Mouse (Mus musculus): ENCODE measurements at regions not wholly inside any gene's neighbourhood (a gene's known extent, or its start where the extent isn't known, plus 50 kb on each side); places are given as distances from the start of the nearest gene placed in this dataset.

DNA sequence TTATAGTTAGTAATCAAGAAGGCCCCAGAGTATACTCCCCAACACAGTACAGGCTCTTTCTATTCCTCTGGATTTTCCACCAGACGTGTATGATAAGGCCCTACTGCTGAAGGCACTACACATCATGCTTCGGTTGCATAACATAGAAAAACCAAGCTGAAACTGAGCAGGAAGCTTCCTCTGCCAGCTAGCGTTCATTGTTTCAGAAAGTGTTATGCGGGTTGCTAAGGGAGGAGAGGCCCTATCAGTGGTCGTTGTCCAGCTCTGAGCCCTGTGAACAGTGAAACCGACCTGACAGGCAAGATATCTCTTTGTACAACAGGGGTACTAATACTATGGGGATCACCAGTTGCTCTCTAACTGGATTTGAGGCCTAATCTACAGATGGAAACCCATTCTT lies 118.9 kb upstream of the Serpine2 start:
- H3K27ac ChIP-seq: no peak overlapping the region
- no peaks in the 10 kb centered on the region for H3K36me3 ChIP-seq (replicated peaks)
- H3K4me3 ChIP-seq: no peak overlapping the region
- no peak for ATAC-seq (replicated peaks)
- H3K27me3 ChIP-seq (replicated peaks): no peaks in the 10 kb centered on the region
- no peaks in the 10 kb centered on the region for H3K9me3 ChIP-seq
- whole genome bisulfite sequencing: 68% methylated on average over 6 of the region's 6 CpGs
- no peak overlapping the region for H3K9ac ChIP-seq
- no peak overlapping the region for H3K4me2 ChIP-seq
- H3K4me1 ChIP-seq: no peaks in the 10 kb centered on the region

DNA sequence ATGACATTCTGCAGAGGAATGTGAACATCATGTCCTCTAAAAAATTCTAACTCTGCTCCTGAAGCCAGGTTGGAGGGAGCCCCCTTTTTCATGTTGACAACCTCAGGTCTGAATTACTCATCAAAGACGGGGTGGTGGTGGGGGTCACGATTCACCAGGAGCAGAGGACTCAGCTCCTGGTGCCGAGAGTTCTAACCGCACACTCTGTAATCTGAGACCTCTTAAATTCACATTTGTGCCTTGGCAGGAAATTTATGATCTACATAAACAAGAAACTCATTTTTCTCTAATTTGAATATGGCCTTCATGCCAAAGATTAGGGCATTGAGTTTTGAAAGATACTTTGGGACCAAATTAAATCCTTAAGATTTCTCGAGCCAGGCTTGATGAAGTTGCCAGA lies 117.2 kb upstream of the Serpine2 start:
- no peaks in the 10 kb centered on the region for H3K36me3 ChIP-seq (replicated peaks)
- no peak overlapping the region for H3K4me3 ChIP-seq
- ATAC-seq (replicated peaks): no peak
- H3K27me3 ChIP-seq (replicated peaks): no peaks in the 10 kb centered on the region
- H3K9ac ChIP-seq: no peak overlapping the region
- no peaks in the 10 kb centered on the region for H3K9me3 ChIP-seq
- WGBS: 87% methylated on average over 5 of the region's 5 CpGs
- H3K4me2 ChIP-seq: no peak overlapping the region
- no peaks in the 10 kb centered on the region for H3K4me1 ChIP-seq
- H3K27ac ChIP-seq: no peak overlapping the region

DNA sequence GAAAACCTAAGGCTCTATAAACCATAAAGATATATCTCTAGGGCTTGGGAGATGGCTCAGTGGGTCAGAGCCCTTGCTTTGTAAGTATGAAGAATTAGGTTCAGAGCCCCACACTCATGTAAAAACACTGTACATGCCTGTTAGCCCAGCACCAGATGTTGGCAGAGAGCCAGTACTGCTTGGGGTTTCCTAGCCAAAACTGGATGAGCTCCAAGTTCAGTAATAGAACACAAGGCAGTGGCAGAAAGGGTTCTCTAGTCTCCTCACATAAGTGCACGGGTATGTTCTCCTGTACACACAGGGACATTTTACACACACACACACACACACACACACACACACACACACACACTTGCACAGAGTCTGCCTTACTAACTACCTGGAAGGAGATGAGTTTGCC lies 95.1 kb upstream of the Serpine2 start:
- 50% methylated on average over 1 of the region's 1 CpGs for WGBS
- peak; percentile 48 for ATAC-seq (replicated peaks)
- no peaks in the 10 kb centered on the region for H3K9me3 ChIP-seq
- H3K4me3 ChIP-seq: no peak overlapping the region
- no peak overlapping the region for H3K4me2 ChIP-seq
- H3K27me3 ChIP-seq (replicated peaks): no peaks in the 10 kb centered on the region
- H3K4me1 ChIP-seq: no peaks in the 10 kb centered on the region
- no peak overlapping the region for H3K9ac ChIP-seq
- H3K36me3 ChIP-seq (replicated peaks): no peaks in the 10 kb centered on the region
- no peak overlapping the region for H3K27ac ChIP-seq

DNA sequence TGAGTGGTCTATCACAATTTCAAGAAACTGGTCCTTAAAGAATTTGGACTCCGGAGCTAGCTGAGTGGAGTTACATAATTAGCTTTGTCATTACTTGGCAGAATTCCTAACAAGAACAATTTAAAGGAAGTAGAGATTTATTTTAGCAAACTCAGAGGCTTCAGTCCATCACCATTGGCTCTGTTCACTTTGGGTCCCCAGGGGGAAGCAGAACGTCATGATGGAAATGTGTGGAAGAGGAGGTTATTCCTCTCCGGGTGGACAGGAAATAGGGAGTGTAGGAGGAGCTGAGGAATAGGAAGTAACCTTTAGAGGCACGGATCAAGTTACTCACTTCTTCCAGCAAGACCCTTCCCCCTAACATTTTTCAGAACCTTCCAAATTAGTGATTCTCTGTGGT lies 83.3 kb upstream of the Serpine2 start:
- 85% methylated on average over 4 of the region's 4 CpGs for WGBS
- H3K27me3 ChIP-seq (replicated peaks): no peaks in the 10 kb centered on the region

DNA sequence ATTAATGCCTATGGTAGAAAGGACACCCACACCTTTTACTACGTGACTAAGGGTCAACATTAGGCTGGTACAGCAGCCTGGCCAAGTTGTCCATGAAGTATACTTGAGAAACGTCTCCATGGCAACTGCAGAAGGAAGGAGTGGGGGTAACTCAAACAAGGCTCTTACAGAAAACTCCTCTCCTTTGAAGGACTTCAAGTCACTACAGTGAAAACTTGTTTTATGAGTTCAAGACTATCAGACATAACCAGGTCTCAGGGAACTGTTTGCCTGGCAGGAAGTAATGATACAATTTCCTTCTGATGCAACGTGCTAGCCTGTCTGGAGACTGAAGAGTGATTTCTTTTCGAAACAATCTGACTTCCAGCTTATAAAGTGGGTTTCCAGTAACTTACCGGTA lies 71.5 kb upstream of the Serpine2 start:
- H3K9me3 ChIP-seq: no peaks in the 10 kb centered on the region
- 78% methylated on average over 5 of the region's 5 CpGs for WGBS
- ATAC-seq (replicated peaks): no peak
- no peaks in the 10 kb centered on the region for H3K4me1 ChIP-seq
- no peaks in the 10 kb centered on the region for H3K36me3 ChIP-seq (replicated peaks)
- H3K27me3 ChIP-seq (replicated peaks): no peaks in the 10 kb centered on the region
- H3K9ac ChIP-seq: no peak overlapping the region
- H3K27ac ChIP-seq: no peak overlapping the region
- no peak overlapping the region for H3K4me2 ChIP-seq
- H3K4me3 ChIP-seq: no peak overlapping the region

More for the DNA sequence above, 83.3 kb upstream of the Serpine2 start:
- H3K9me3 ChIP-seq: no peaks in the 10 kb centered on the region
- H3K27ac ChIP-seq: no peak overlapping the region
- no peaks in the 10 kb centered on the region for H3K4me1 ChIP-seq
- H3K4me3 ChIP-seq: no peak overlapping the region
- no peaks in the 10 kb centered on the region for H3K36me3 ChIP-seq (replicated peaks)
- H3K4me2 ChIP-seq: no peak overlapping the region
- no peak overlapping the region for H3K9ac ChIP-seq
- ATAC-seq (replicated peaks): no peak

DNA sequence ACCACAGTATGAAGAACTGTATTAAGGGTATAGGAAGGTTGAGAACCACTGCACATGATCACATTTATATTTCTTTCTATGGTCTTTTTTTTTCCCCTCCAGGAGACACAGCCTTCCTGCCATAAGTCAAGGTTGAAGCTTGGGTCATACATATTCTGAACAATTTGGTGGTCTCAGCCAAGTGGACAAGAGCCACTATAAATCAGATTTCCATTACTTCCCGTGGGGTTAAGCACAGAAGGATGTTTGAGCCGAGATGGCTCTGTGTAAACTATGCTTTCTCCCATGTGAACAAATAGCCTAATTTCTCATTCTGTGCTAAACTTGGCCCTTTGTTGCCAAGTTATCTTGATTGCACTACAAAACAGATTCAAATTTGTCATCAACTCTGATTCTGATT lies 66.8 kb upstream of the Serpine2 start:
- no peak overlapping the region for H3K4me2 ChIP-seq
- no peak overlapping the region for H3K9ac ChIP-seq
- H3K27ac ChIP-seq: no peak overlapping the region
- H3K27me3 ChIP-seq (replicated peaks): no peaks in the 10 kb centered on the region
- no peaks in the 10 kb centered on the region for H3K4me1 ChIP-seq
- 80% methylated on average over 2 of the region's 2 CpGs for WGBS
- no peak for ATAC-seq (replicated peaks)
- H3K36me3 ChIP-seq (replicated peaks): no peaks in the 10 kb centered on the region
- H3K9me3 ChIP-seq: no peaks in the 10 kb centered on the region
- no peak overlapping the region for H3K4me3 ChIP-seq

DNA sequence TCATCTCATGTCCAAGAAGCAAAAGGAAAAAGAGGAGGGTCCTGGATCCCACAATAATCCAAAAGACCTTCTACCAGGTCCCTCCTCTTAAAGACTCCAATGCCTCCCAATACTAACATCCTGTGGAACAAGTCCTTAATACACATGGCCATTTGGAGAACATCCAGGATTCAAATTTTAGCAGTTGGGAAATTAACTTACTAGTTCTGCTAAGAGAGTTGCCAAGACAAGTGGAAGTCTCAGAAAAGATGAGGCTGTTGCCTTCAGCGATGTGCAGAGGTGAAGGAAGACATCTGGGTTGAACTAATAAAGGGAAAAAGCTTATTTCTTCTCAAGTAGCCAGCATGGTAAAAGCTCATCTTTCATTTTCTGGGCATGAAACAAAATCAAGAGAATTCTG lies 64.8 kb upstream of the Serpine2 start:
- Histone ChIP-seq H3K4me1 (no peaks in the 10 kb centered on the region), H3K36me3 (replicated peaks) (no peaks in the 10 kb centered on the region), H3K4me2 (no peak overlapping the region), H3K4me3 (no peak overlapping the region), H3K9me3 (no peaks in the 10 kb centered on the region), H3K27ac (no peak overlapping the region), H3K9ac (no peak overlapping the region), H3K27me3 (replicated peaks) (no peaks in the 10 kb centered on the region)
- ATAC-seq (replicated peaks): no peak
- WGBS: 81% methylated on average over 1 of the region's 1 CpGs

DNA sequence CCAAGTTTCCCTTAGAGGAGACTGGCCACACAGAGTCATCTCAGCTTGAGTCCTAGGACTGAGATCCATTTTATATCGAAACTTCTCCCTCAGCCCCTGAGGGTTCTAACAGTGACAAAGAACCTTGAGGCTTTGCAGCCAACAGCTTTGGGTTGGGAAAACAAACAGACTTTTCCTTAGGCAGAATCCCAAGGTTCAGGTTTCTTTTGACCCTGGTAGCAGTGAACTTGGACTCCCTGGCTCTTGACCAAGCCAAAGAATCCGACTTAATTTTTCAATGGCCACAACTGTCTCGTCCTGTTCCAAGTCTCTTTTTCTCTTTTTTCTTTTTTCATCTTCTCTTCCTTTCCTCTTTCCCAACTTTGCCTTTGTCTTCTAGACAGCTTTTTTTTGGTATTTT lies 60.9 kb upstream of the Serpine2 start:
- no peak overlapping the region for H3K4me2 ChIP-seq
- 84% methylated on average over 3 of the region's 3 CpGs for WGBS
- no peak overlapping the region for H3K27ac ChIP-seq
- no peak for ATAC-seq (replicated peaks)
- H3K4me3 ChIP-seq: no peak overlapping the region
- no peak overlapping the region for H3K9ac ChIP-seq
- H3K27me3 ChIP-seq (replicated peaks): no peaks in the 10 kb centered on the region
- no peaks in the 10 kb centered on the region for H3K9me3 ChIP-seq
- H3K4me1 ChIP-seq: no peaks in the 10 kb centered on the region
- H3K36me3 ChIP-seq (replicated peaks): no peaks in the 10 kb centered on the region

DNA sequence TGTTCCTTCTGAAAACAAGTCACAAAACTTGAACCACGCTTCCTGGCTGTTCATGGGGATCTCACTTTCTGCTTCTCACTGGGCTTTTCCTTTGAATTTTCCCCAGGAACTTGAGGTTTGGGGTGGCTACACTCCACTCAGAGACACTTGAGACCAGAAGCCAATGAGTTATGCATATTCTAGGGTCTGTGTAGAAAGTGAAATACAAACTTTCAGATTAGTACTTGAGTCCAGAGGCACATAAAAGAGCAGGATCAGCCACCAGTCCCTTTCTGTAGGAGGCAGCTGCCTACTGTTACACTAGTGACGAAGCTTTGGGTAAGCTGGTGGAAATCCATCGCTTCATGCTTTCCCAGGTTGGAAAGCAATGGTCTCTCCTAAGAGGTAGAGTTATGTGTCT lies 60.4 kb upstream of the Serpine2 start:
- Histone ChIP-seq H3K9me3 (no peaks in the 10 kb centered on the region), H3K4me3 (no peak overlapping the region), H3K27me3 (replicated peaks) (no peaks in the 10 kb centered on the region), H3K27ac (no peak overlapping the region), H3K9ac (no peak overlapping the region), H3K4me1 (no peaks in the 10 kb centered on the region), H3K4me2 (no peak overlapping the region), H3K36me3 (replicated peaks) (no peaks in the 10 kb centered on the region)
- ATAC-seq (replicated peaks): no peak
- WGBS: 87% methylated on average over 3 of the region's 3 CpGs

DNA sequence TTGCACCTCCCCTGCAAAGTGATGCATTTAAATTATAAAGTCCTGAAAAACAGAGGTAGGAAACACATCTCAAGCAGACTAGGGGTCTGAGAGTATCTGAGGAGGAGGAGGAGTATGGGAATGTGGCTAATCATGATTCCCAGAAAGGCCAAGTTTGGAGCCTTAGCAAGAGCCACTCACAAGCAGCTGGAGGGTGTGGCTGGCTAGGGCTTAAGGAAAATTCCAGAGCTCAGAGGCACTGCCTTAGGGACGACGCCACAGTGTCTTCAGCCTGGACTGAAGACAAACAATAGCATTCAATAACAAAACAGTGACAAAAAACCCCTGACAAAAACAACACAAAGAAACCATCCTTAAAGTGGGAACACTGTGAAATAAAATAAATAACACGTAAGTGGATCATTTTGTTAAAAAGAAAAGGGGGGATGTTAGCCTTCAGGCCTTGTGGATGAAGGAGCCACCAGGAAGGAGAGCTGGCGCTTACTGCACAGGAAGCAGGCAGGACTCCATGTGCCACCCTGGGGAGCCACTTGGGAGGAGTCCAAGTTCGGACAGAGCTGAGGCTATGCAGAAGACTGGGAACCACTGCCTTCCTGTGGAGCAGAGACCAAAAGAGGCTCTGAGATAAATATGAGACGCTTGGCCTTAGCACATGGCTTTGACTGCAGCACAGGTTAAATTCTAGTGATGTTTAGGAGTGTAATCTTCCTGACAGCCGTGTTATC lies 56.6 kb upstream of the Serpine2 start:
- ATAC-seq (replicated peaks): no peak
- Histone ChIP-seq H3K4me2 (no peak overlapping the region), H3K36me3 (replicated peaks) (no peaks in the 10 kb centered on the region), H3K9ac (no peak overlapping the region), H3K27me3 (replicated peaks) (no peaks in the 10 kb centered on the region), H3K4me3 (no peak overlapping the region), H3K4me1 (no peaks in the 10 kb centered on the region), H3K9me3 (no peaks in the 10 kb centered on the region), H3K27ac (no peak overlapping the region)
- 63% methylated on average over 7 of the region's 7 CpGs for WGBS

All from midbrain, embryonic 15.5 days (tissue).